16 mouse cellular contexts compared by ENCODE assay signal in genomic region chr2:163110706-163111105, GRCm38 (mm10). TPM values are rescaled to one million over a fixed set of nuclear protein-coding genes. Genes with fewer than 3 reads are reported as not detected.
A peak's percentile ranks its signal among the peaks of the same experiment; 100 is the strongest.
DNase-seq lines count a peak whose midpoint lies in the region; ATAC-seq and TF ChIP-seq lines count a peak whose summit lies in the region.
"Had no signal": no experiment of that assay in that cellular context is flagged by ENCODE, and none has a peak within 500 bp of the region (broad histone marks: within the 10 kb centered on the region; RNA-seq: fewer than 3 reads in every experiment).

No protein-coding gene starts in this region.

- no peak overlapping the region for H3K4me2 ChIP-seq in intestine, postnatal 0 days (replicated peaks; ENCODE audit: low read depth)
- no peak overlapping the region for H3K4me2 ChIP-seq in intestine, embryonic 15.5 days (replicated peaks)
- H3K4me2 ChIP-seq: heart, embryonic 12.5 days had no signal

- 0 out of 2 replicates have a peak, but pooled peaks have one; percentile 6 for TF ChIP-seq CTCF in intestine, postnatal 0 days (IDR thresholded peaks at IDR 0.05; ENCODE audit: low read depth)
- TF ChIP-seq CTCF in E14TG2a.4 (conservative IDR thresholded peaks at IDR 0.05; ENCODE audit: low read length) (peak; percentile 55), G1E (IDR thresholded peaks at IDR 0.05; ENCODE audit: low read depth, low read length) (0 out of 2 replicates have a peak, but pooled peaks have one; percentile 3)

- no peak for DNase-seq in G1E (ENCODE audit: low spot score)
- DNase-seq in induced T-regulatory cell, adult 2 months (ENCODE audit: low read depth), result peak; percentile 44
- DNase-seq in spleen, postnatal 36 days (ENCODE audit: low spot score in 2 of 2), result no peak
- no peak for DNase-seq in cerebellum, postnatal 4 days (ENCODE audit: low spot score in 2 of 2)
- DNase-seq: cerebellum, adult 18-20 months; kidney, postnatal 14 days; lung, postnatal 14 days; thymus, postnatal 25 days had no signal

- no peak overlapping the region for H3K4me3 ChIP-seq in intestine, postnatal 0 days (ENCODE audit: low read depth, low read length)
- H3K4me3 ChIP-seq in intestine, embryonic 15.5 days (replicated peaks), result no peak overlapping the region
- H3K4me3 ChIP-seq in E14TG2a.4 (replicated peaks; ENCODE audit: low read length) (no peak overlapping the region), G1E (ENCODE audit: low read depth, low read length) (no peak overlapping the region)
- H3K4me3 ChIP-seq: erythroblast, embryonic 14.5 days; heart, embryonic 12.5 days had no signal

- WGBS in intestine, postnatal 0 days, result 100% methylated on average over 1 of the region's 1 CpGs
- 92% methylated on average over 1 of the region's 1 CpGs for WGBS in intestine, embryonic 15.5 days

- H3K4me1 ChIP-seq in intestine, postnatal 0 days (replicated peaks; ENCODE audit: control insufficient read depth, insufficient read depth, low read length), result no peaks in the 10 kb centered on the region
- no peaks in the 10 kb centered on the region for H3K4me1 ChIP-seq in intestine, embryonic 15.5 days (replicated peaks)
- H3K4me1 ChIP-seq in E14TG2a.4 (replicated peaks; ENCODE audit: low read depth, low read length) (peaks cover 7% of the 10 kb centered on the region; the same call in 1 of the 2 replicates), G1E (ENCODE audit: insufficient read depth, low read depth, low read length) (no peaks in the 10 kb centered on the region)
- H3K4me1 ChIP-seq: heart, embryonic 12.5 days had no signal

- no peaks in the 10 kb centered on the region for H3K36me3 ChIP-seq in intestine, postnatal 0 days (ENCODE audit: control insufficient read depth, insufficient read depth)
- H3K36me3 ChIP-seq in intestine, embryonic 15.5 days, result no peaks in the 10 kb centered on the region
- H3K36me3 ChIP-seq in E14TG2a.4 (ENCODE audit: insufficient read depth, low read length), result no peaks in the 10 kb centered on the region
- no peaks in the 10 kb centered on the region for H3K36me3 ChIP-seq in G1E (replicated peaks)
- H3K36me3 ChIP-seq: heart, embryonic 12.5 days had no signal

- H3K27ac ChIP-seq in intestine, postnatal 0 days (ENCODE audit: low read depth, low read length), result no peak overlapping the region
- H3K27ac ChIP-seq in intestine, embryonic 15.5 days, result no peak overlapping the region

- no peaks in the 10 kb centered on the region for H3K27me3 ChIP-seq in intestine, postnatal 0 days (replicated peaks; ENCODE audit: control insufficient read depth, insufficient read depth, low read length)
- H3K27me3 ChIP-seq in intestine, embryonic 15.5 days (replicated peaks), result no peaks in the 10 kb centered on the region
- H3K27me3 ChIP-seq in E14TG2a.4 (ENCODE audit: insufficient read depth, low read length) (peaks cover 11% of the 10 kb centered on the region), G1E (ENCODE audit: insufficient read depth, low read length) (peaks cover 3% of the 10 kb centered on the region; the same call in 1 of the 2 replicates)

- H3K9ac ChIP-seq in intestine, postnatal 0 days (ENCODE audit: low read depth, low read length), result no peak overlapping the region
- H3K9ac ChIP-seq in intestine, embryonic 15.5 days, result no peak overlapping the region
- H3K9ac ChIP-seq: heart, embryonic 12.5 days had no signal

- ATAC-seq in intestine, postnatal 0 days, result no peak
- ATAC-seq in intestine, embryonic 15.5 days, result no peak
- no peak for ATAC-seq in G1E (ENCODE audit: extremely low read depth, insufficient number of reproducible peaks, low FRiP score, poor library complexity, severe bottlenecking)

- H3K9me3 ChIP-seq in intestine, postnatal 0 days (ENCODE audit: control insufficient read depth), result no peaks in the 10 kb centered on the region
- H3K9me3 ChIP-seq in intestine, embryonic 15.5 days, result no peaks in the 10 kb centered on the region
- H3K9me3 ChIP-seq in E14TG2a.4 (ENCODE audit: low read length) (no peaks in the 10 kb centered on the region), G1E (replicated peaks) (no peaks in the 10 kb centered on the region)
- H3K9me3 ChIP-seq: heart, embryonic 12.5 days had no signal

RNA-seq across cellular contexts. Expression of gene Gtsf1l, which starts 23.1 kb away (rescaled TPM):
- polyA plus RNA-seq in intestine, postnatal 0 days (2015; fragmentation: Nextera tagmentation; extraction: Ambion mirVana), result not detected in 2 replicates
- polyA plus RNA-seq in intestine, embryonic 15.5 days (2015; fragmentation: Nextera tagmentation; extraction: Ambion mirVana), result not detected in 2 replicates
- total RNA-seq in G1E (2014; fragmentation: Nextera tagmentation), result not detected in 2 replicates
- 0.38 TPM in 1 of 2 replicates, not detected in the other for total RNA-seq in G1E (2017)
- polyA plus RNA-seq in G1E (2012), result not detected in 2 replicates
- total RNA-seq: gastrocnemius, adult 8-10 months; neutrophil, adult 5-6 weeks had no signal
- polyA plus RNA-seq: erythroblast, embryonic 14.5 days; heart, embryonic 12.5 days; limb, embryonic 14.5 days had no signal

RNA-seq across cellular contexts. Expression of gene Mybl2, which starts 56.2 kb away (rescaled TPM):
- polyA plus RNA-seq in intestine, postnatal 0 days (2015; fragmentation: Nextera tagmentation; extraction: Ambion mirVana), result 4.4 and 5.1 TPM in 2 replicates
- polyA plus RNA-seq in intestine, embryonic 15.5 days (2015; fragmentation: Nextera tagmentation; extraction: Ambion mirVana), result 25.0 and 26.2 TPM in 2 replicates
- total RNA-seq in G1E (2014; fragmentation: Nextera tagmentation) (46.5 and 55.2 TPM in 2 replicates), G1E (2017) (37.6 and 43.8 TPM in 2 replicates)
- 105 and 122 TPM in 2 replicates for polyA plus RNA-seq in G1E (2012)

Comparison
In these comparisons a context has a peak if more than half of its experiments do, and no peak if none do; other contexts are left out.
1. CTCF ChIP-seq: peak in every context shown above with its lines; median percentile 55 in E14TG2a.4; 6 in intestine, postnatal 0 days; 3 in G1E.